Mouse (Mus musculus) limb, embryonic 15.5 days (tissue): Measurements from ENCODE around the gene Arhgap8. TPM values are rescaled to one million over a fixed set of nuclear protein-coding genes. Genes with fewer than 3 reads are reported as not detected.

Experiments used
- ATAC-seq: fragments of 200-750 bp; cut with Nextera tagmentation; 2 replicates; pipeline ENCODE4 v1.8.0; 2017; ENCODE audit warnings: low read depth, moderate TSS enrichment; ENCODE audit not compliant: insufficient number of reproducible peaks, low FRiP score, low TSS enrichment
- H3K27ac ChIP-seq: fragments of 300-500 bp; sonication (generic); 2 replicates; pipeline ENCODE4 v1.5.1; 2015; ENCODE audit warnings: moderate library complexity, mild to moderate bottlenecking, inconsistent platforms
- H3K27me3 ChIP-seq: fragments of 300-500 bp; sonication (generic); 2 replicates; pipeline ENCODE4 v1.6.1; 2015; ENCODE audit warnings: inconsistent platforms
- H3K36me3 ChIP-seq: fragments of 300-500 bp; sonication (generic); 2 replicates; pipeline ENCODE4 v1.6.1; 2015; ENCODE audit warnings: inconsistent platforms
- H3K4me1 ChIP-seq: fragments of 300-500 bp; sonication (generic); 2 replicates; pipeline ENCODE4 v1.6.1; 2015; ENCODE audit warnings: inconsistent platforms
- H3K4me2 ChIP-seq: fragments of 300-500 bp; sonication (generic); 2 replicates; pipeline ENCODE4 v1.6.1; 2015; ENCODE audit warnings: mild to moderate bottlenecking, inconsistent platforms
- H3K4me3 ChIP-seq: fragments of 300-500 bp; sonication (generic); 2 replicates; pipeline ENCODE4 v1.5.1; 2015; ENCODE audit warnings: mild to moderate bottlenecking, inconsistent platforms
- H3K9ac ChIP-seq: fragments of 300-500 bp; sonication (generic); 2 replicates; pipeline ENCODE4 v1.6.1; 2015; ENCODE audit warnings: inconsistent platforms
- H3K9me3 ChIP-seq: fragments of 300-500 bp; sonication (generic); 2 replicates; pipeline ENCODE4 v1.6.1; 2016; ENCODE audit warnings: inconsistent platforms
- WGBS: fragments of 180-500 bp; shearing (Covaris S2); methylation state at CpG from one replicate; pipeline ENCODE4 v1.1.7; 2015; 5-methylcytosine and 5-hydroxymethylcytosine counted together
- polyA plus RNA-seq: library from polyadenylated mRNA; unstranded; fragments of >200 nt; fragmentation: Nextera tagmentation; extraction: Ambion mirVana; gene quantifications from 2 replicates; pipeline ENCODE4 v1.2.1, GENCODE M21; 2015

The Arhgap8 gene
- polyA plus RNA-seq, 1 experiment from 2014 or later: 6.1 TPM

- Histone ChIP-seq H3K27ac (no peak overlapping the region), H3K4me3 (no peak overlapping the region), H3K4me2 (no peak overlapping the region), H3K4me1 (peaks cover 4% of the 10 kb centered on the region; the same call in 1 of the 2 replicates), H3K27me3 (no peaks in the 10 kb centered on the region), H3K9me3 (no peaks in the 10 kb centered on the region), H3K9ac (no peak overlapping the region), H3K36me3 (no peaks in the 10 kb centered on the region)
- no peak for ATAC-seq
- WGBS: 60% methylated on average over 4 of the region's 4 CpGs
These were observed 95.3 kb downstream of the Arhgap8 start for GRCm38 (mm10) chr15:84815171-84815570.

- Histone ChIP-seq H3K27ac (no peak overlapping the region), H3K36me3 (no peaks in the 10 kb centered on the region), H3K4me3 (no peak overlapping the region), H3K4me2 (no peak overlapping the region), H3K9ac (no peak overlapping the region), H3K9me3 (no peaks in the 10 kb centered on the region), H3K27me3 (no peaks in the 10 kb centered on the region), H3K4me1 (peaks cover 3% of the 10 kb centered on the region; the same call in 1 of the 2 replicates)
- ATAC-seq: no peak
- WGBS: 74% methylated on average over 3 of the region's 3 CpGs
These were observed 97.7 kb downstream of the Arhgap8 start for GRCm38 (mm10) chr15:84817589-84817988.

GRCm38 (mm10) chr15:84818284-84818683 lies 98.4 kb downstream of the Arhgap8 start:
- H3K9me3 ChIP-seq: no peaks in the 10 kb centered on the region
- WGBS: 77% methylated on average over 11 of the region's 11 CpGs
- H3K27ac ChIP-seq: no peak overlapping the region
- H3K9ac ChIP-seq: no peak overlapping the region
- no peak overlapping the region for H3K4me2 ChIP-seq
- H3K27me3 ChIP-seq: no peaks in the 10 kb centered on the region
- no peak for ATAC-seq
- H3K4me3 ChIP-seq: no peak overlapping the region
- H3K4me1 ChIP-seq: no peaks in the 10 kb centered on the region
- no peaks in the 10 kb centered on the region for H3K36me3 ChIP-seq

- Histone ChIP-seq H3K27me3 (no peaks in the 10 kb centered on the region), H3K4me3 (no peak overlapping the region), H3K9ac (no peak overlapping the region), H3K4me1 (no peaks in the 10 kb centered on the region), H3K9me3 (no peaks in the 10 kb centered on the region), H3K36me3 (no peaks in the 10 kb centered on the region), H3K27ac (no peak overlapping the region), H3K4me2 (no peak overlapping the region)
- WGBS: 86% methylated on average over 4 of the region's 4 CpGs
- no peak for ATAC-seq
These were observed 101.0 kb downstream of the Arhgap8 start for GRCm38 (mm10) chr15:84820811-84821210.

Other genes starting within 250 kb of the Arhgap8 start
- gene Rtl6, start 162.2 kb upstream of the Arhgap8 start, polyA plus RNA-seq: 16.5 and 17.7 TPM in 2 replicates
- 34.5 and 36.3 TPM in 2 replicates for gene Prr5, start 50.4 kb upstream of the Arhgap8 start, polyA plus RNA-seq
- gene Phf21b, start 136.0 kb downstream of the Arhgap8 start, polyA plus RNA-seq: 0.33 and 0.37 TPM in 2 replicates
- 0.42 and 0.60 TPM in 2 replicates for gene Gm29666, start 200.0 kb downstream of the Arhgap8 start, polyA plus RNA-seq
- gene Nup50, start 203.4 kb downstream of the Arhgap8 start, polyA plus RNA-seq: 29.2 and 31.4 TPM in 2 replicates